Mouse (Mus musculus) lung, postnatal 0 days (tissue): ENCODE data around the gene Stab1. TPM values are rescaled to one million over a fixed set of nuclear protein-coding genes. Genes with fewer than 3 reads are reported as not detected.
A peak's percentile ranks its signal among the peaks of the same experiment; 100 is the strongest.

Experiments
- ATAC-seq: fragments of 200-750 bp; cut with Nextera tagmentation; 2 replicates; pipeline ENCODE4 v1.8.0; 2017; ENCODE audit warnings: moderate library complexity
- DNase-seq: peaks from one replicate; pipeline ENCODE4 v3.0.0-alpha.2; 2016; ENCODE audit warnings: low spot score
- H3K27ac ChIP-seq: fragments of 300-500 bp; sonication (generic); 2 replicates; pipeline ENCODE4 v1.5.1; 2014; ENCODE audit warnings: antibody characterized with exemption, mild to moderate bottlenecking, low read length, mixed read lengths
- H3K27me3 ChIP-seq: fragments of 300-500 bp; sonication (generic); replicated peaks from 2 replicates; pipeline ENCODE4 v1.6.1; 2014; ENCODE audit warnings: low read length, mixed read lengths; ENCODE audit not compliant: insufficient read depth
- H3K36me3 ChIP-seq: fragments of 300-500 bp; sonication (generic); 2 replicates; pipeline ENCODE4 v1.6.1; 2014; ENCODE audit warnings: low read length, mixed read lengths; ENCODE audit not compliant: insufficient read depth
- H3K4me1 ChIP-seq: fragments of 300-500 bp; sonication (generic); 2 replicates; pipeline ENCODE4 v1.6.1; 2014; ENCODE audit warnings: antibody characterized with exemption, low read depth, low read length, mixed read lengths; ENCODE audit not compliant: insufficient read depth
- H3K4me2 ChIP-seq: fragments of 300-500 bp; sonication (generic); replicated peaks from 2 replicates; pipeline ENCODE4 v1.6.1; 2014; ENCODE audit warnings: low read depth, mild to moderate bottlenecking, low read length, moderate library complexity, mixed read lengths
- H3K4me3 ChIP-seq: fragments of 300-500 bp; sonication (generic); 2 replicates; pipeline ENCODE4 v1.5.1; 2014; ENCODE audit warnings: low read depth, low read length
- H3K9ac ChIP-seq: fragments of 300-500 bp; sonication (generic); replicated peaks from 2 replicates; pipeline ENCODE4 v1.6.1; 2014; ENCODE audit warnings: low read depth, mild to moderate bottlenecking
- H3K9me3 ChIP-seq: fragments of 300-500 bp; sonication (generic); 2 replicates; pipeline ENCODE4 v1.6.1; 2016; ENCODE audit warnings: low read length, mixed read lengths
- CTCF ChIP-seq: IDR thresholded peaks from 2 replicates; pipeline ENCODE4 v1.5.1; 2016; ENCODE audit warnings: antibody characterized with exemption, mild to moderate bottlenecking
- EP300 ChIP-seq: IDR thresholded peaks from 2 replicates; pipeline ENCODE4 v1.6.1; 2016; ENCODE audit warnings: antibody characterized with exemption, mild to moderate bottlenecking, control low read depth
- WGBS: fragments of 180-500 bp; shearing (Covaris S2); extraction: QIAGEN DNeasy Blood & Tissue Kit; methylation state at CpG from one replicate; pipeline ENCODE4 v1.1.7; 2014; 5-methylcytosine and 5-hydroxymethylcytosine counted together
- polyA plus RNA-seq: library from polyadenylated mRNA; unstranded; fragments of >200 nt; fragmentation: Nextera tagmentation; extraction: Ambion mirVana; gene quantifications from 2 replicates; pipeline ENCODE4 v1.2.1, GENCODE M21; 2015

Stab1 gene
- polyA plus RNA-seq, 1 experiment from 2014 or later = 32.4 TPM

GRCm38 (mm10) chr14:31130236-31131220 is 37.9 kb downstream of the Stab1 start, which contains the start of gene Nt5dc2:
TSS of gene Nt5dc2 (plus strand) at chr14:31131053.
- Histone ChIP-seq H3K27ac (peak within 1 kb of the TSS; percentile 86), H3K9ac (peak within 1 kb of the TSS; percentile 65), H3K4me2 (peak within 1 kb of the TSS; percentile 97), H3K27me3 (no peaks in the 10 kb centered on the region), H3K36me3 (0 out of 2 replicates have a peak, but pooled peaks cover 3% of the 10 kb centered on the region), H3K4me3 (peak within 1 kb of the TSS; percentile 71), H3K4me1 (peaks cover 22% of the 10 kb centered on the region; the same call in 1 of the 2 replicates), H3K9me3 (no peaks in the 10 kb centered on the region)
- TF ChIP-seq CTCF (peak; percentile 37; the same call in 1 of the 2 replicates), EP300 (no peak)
- DNase-seq (peak; percentile 94), ATAC-seq (peak; percentile 70)
- 5% methylated on average over 26 of the region's 63 CpGs for WGBS

GRCm38 (mm10) chr14:31129326-31130235 is 38.9 kb downstream of the Stab1 start:
- DNase-seq (no peak), ATAC-seq (no peak)
- peaks cover 22% of the 10 kb centered on the region; the same call in 1 of the 2 replicates for H3K4me1 ChIP-seq

DNA sequence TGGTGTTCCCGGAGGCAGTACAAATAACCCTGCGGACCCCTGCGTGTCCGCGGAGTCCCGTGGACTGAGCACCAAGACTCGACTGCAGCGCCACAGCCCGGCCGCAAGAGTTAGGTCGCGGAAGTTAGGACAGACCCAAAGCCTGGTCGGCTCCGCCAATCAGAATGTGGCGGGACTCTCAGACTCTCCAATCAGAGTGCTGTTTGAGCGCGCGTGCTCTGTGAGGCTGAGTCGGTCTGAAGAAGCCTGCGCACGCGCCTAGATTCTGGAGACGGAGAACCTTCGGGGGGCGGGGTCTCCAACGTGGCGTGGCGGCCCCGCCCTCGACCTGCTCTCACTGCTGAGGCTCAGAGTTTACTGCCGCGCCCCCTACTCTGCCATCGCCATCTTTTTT is 39.6 kb downstream of the Stab1 start, which contains the start of gene Smim4:
TSS of gene Smim4 (minus strand) at position 131 of the 394 bp plus-strand sequence.
- H3K4me1 ChIP-seq = peaks cover 16% of the 10 kb centered on the region; the same call in 1 of the 2 replicates
- H3K27me3 ChIP-seq = no peaks in the 10 kb centered on the region
- no peaks in the 10 kb centered on the region for H3K9me3 ChIP-seq
- H3K4me2 ChIP-seq = peak within 1 kb of the TSS; percentile 75
- H3K4me3 ChIP-seq = peak within 1 kb of the TSS; percentile 74
- DNase-seq = peak; percentile 100
- peak within 1 kb of the TSS; percentile 75 for H3K9ac ChIP-seq
- TF ChIP-seq EP300 = no peak
- peak; percentile 75 for TF ChIP-seq CTCF
- no peaks in the 10 kb centered on the region for H3K36me3 ChIP-seq
- WGBS = under 1% methylated on average over 33 of the region's 33 CpGs
- ATAC-seq = peak; percentile 91
- H3K27ac ChIP-seq = peak within 1 kb of the TSS; percentile 95

More at GRCm38 (mm10) chr14:31129326-31130235, 38.9 kb downstream of the Stab1 start:
- TF ChIP-seq EP300 (no peak), CTCF (no peak)
- H3K4me2 ChIP-seq = peak overlapping the region; percentile 46
- 59% methylated on average over 15 of the region's 15 CpGs for whole genome bisulfite sequencing
- no peaks in the 10 kb centered on the region for H3K9me3 ChIP-seq
- H3K27ac ChIP-seq = peak overlapping the region; percentile 86; the same call in 1 of the 2 replicates
- H3K36me3 ChIP-seq = no peaks in the 10 kb centered on the region
- H3K9ac ChIP-seq = no peak overlapping the region
- H3K27me3 ChIP-seq = no peaks in the 10 kb centered on the region
- peak overlapping the region; percentile 26 for H3K4me3 ChIP-seq

- H3K9ac ChIP-seq = peak overlapping the region; percentile 75
- ATAC-seq (peak; percentile 57), DNase-seq (peak; percentile 92)
- 1% methylated on average over 23 of the region's 23 CpGs for WGBS
- no peaks in the 10 kb centered on the region for H3K27me3 ChIP-seq
- H3K27ac ChIP-seq = peak overlapping the region; percentile 95
- H3K9me3 ChIP-seq = no peaks in the 10 kb centered on the region
- H3K4me1 ChIP-seq = peaks cover 14% of the 10 kb centered on the region; the same call in 1 of the 2 replicates
- H3K4me2 ChIP-seq = peak overlapping the region; percentile 75
- H3K36me3 ChIP-seq = no peaks in the 10 kb centered on the region
- peak; percentile 68 for TF ChIP-seq EP300
- peak; percentile 46; the same call in 1 of the 2 replicates for TF ChIP-seq CTCF
- peak overlapping the region; percentile 74 for H3K4me3 ChIP-seq
Measured at GRCm38 (mm10) chr14:31128101-31128825, 40.2 kb downstream of the Stab1 start.

DNA sequence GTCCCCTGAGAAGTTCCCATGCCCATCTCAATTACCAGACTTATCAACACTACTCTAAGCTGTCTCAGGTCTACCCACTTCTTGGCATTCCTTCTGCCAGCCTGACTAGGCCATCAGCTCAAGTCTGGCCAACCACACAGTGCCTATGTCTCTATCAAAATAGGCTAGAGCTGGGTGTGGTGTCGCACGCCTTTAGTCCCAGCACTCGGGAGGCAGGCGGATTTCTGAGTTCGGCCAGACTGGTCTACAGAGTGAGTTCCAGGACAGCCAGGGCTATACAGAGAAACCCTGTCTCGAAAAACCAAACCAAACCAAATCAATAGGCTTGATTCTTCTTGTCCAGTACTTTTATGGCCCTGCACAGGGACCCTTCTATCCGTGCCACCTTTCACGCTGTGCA is 41.6 kb downstream of the Stab1 start:
- 0 out of 2 replicates have a peak overlapping the region, but pooled peaks have one; percentile 28 for H3K27ac ChIP-seq
- no peak overlapping the region for H3K4me3 ChIP-seq
- ATAC-seq (no peak), DNase-seq (no peak)
- no peaks in the 10 kb centered on the region for H3K27me3 ChIP-seq
- H3K4me1 ChIP-seq = peaks cover 5% of the 10 kb centered on the region; the same call in 1 of the 2 replicates
- H3K4me2 ChIP-seq = peak overlapping the region; percentile 36
- WGBS = 89% methylated on average over 8 of the region's 8 CpGs
- TF ChIP-seq EP300 = no peak
- no peak for TF ChIP-seq CTCF
- H3K36me3 ChIP-seq = 0 out of 2 replicates have a peak, but pooled peaks cover 2% of the 10 kb centered on the region
- H3K9me3 ChIP-seq = no peaks in the 10 kb centered on the region
- no peak overlapping the region for H3K9ac ChIP-seq
